Mouse (Mus musculus): ENCODE measurements around the gene Gm28038. TPM values are rescaled to one million over a fixed set of nuclear protein-coding genes. Genes with fewer than 3 reads are reported as not detected.

Gene Gm28038
- polyA plus RNA-seq, 2 experiments from 2014 or later: 2.4 TPM; not detected in 1

DNA sequence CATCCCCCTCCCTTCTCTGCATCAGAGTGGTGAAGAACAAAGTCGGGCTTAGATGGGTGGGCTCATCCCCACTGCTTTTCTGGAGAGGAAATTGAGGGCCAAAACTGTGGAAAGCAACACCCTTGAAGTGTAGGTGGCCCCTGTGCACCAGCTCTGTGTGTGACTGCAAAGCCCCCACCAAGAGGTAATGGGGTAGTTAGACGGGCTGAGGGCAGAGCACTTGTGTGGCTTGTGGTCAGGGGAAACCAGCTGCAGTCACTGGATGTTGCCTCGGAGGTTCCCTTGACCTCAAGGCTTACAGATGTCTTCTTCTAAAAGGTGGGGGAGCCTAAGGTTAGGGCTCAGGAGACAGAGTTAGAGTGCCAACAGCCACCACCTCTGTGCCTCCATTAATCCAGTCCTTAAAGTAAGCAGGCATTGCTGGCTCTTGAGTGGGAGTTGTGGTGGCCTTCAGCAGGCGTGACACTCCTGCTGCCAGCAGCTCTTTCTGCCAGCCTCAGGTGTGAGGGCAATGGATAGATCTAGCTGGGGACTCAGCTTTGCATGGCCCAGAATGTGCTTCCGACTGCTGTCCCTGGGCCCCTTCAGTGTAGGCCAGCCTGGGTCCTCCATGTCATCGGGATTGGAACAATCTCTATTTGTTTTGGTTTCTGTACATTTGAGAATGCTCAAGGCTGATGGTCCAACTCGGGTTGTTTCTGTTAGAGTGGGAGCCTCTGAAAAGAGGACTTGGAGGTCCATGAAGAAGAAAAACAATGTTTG lies 23.0 kb upstream of the Gm28038 start:
- ATAC-seq: no peak

DNA sequence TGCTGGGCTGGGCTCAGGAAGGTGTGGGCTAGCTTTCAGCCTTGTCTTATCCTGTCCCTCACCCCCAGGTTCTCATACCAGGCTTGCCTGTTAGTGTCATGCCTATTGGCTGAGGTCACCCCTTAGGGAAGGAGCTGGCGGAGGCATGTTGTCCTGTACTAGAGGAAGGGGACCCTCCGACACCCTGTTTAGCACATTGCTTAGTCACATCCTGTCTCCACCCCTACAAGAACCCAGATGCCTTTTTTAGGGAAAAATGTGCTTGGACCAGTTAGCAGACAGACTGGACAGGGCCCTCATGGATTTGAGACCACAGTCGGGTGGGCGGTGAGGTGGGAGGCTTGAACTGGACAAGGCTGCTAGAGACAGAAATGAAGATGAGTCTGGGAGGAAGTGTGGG lies 22.2 kb upstream of the Gm28038 start:
- peak; percentile 52 for ATAC-seq

DNA sequence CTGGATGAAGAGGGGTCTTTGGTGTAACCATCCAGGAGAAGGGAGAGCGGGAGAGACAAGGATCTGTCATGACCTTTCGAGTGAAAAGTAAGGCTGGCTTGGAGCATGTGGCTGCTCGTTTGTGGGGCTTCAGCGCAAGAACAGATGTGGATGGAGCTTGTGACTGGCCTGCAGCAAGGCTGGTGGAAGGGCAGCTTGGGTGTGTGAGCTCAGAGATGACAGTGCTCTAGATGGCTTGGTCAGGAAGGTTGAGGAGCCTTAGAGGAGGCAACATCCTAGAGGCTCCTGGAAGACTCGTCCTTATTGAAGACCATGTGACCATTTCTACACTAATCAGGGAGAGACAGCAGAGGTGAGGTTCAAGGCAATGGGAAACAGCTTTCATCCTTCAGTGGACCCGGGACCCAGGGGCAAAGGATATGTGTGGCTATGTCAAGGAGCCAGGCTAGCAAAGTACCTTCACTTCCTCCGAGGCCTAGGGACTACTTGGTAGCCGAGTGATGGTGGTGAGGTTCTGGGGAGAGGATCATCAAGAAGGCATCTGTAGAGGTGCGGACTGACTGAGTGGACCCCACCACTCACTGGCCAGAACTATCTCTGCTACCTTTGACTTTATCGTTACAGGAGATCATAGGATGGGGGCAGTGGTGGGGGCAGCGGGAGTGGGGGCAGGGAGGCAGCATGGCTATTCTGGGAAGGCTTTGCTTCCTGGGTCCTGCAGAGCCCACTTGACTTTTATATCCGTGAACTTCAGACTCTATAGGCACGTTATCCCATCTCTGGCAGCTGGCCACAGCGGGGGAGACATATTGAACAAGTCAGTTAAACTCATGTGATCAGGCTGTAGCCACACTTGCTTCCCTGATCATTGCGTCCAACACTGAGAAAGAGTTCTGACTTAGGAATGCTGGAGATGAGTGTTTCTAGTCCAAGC lies 21.4 kb upstream of the Gm28038 start:
- ATAC-seq: no peak

DNA sequence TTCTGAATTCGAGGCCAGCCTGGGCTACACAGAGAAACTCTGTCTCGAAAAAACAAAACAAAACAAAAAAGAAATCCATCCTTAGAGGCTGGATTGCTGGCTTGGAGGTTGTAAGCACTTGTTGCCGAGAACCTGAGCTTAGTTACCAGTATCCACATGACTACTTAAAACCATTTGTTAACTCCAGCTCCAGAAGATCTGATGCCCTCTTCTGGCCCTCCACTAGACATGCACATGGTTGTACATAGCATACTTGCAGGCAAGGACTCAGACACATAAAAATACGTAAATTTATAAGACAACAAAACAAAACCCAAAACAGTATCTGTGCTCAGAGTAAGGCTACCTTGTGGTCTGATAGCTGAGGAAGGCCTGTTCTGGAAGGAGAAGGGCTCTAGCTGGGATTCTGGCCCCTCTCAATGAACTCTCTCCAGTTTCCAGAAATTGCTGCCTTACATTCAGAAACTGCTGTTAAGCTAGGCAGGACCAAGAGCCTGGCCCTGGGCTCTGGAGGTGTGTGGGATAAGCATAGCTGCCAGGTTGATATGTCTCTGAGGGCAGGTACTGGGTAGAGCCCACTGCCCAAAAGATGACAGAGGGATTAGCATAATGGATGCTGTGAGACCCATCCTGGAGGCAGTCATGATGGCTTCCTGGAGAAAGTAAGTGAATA lies 19.6 kb upstream of the Gm28038 start:
- no peak for ATAC-seq

DNA sequence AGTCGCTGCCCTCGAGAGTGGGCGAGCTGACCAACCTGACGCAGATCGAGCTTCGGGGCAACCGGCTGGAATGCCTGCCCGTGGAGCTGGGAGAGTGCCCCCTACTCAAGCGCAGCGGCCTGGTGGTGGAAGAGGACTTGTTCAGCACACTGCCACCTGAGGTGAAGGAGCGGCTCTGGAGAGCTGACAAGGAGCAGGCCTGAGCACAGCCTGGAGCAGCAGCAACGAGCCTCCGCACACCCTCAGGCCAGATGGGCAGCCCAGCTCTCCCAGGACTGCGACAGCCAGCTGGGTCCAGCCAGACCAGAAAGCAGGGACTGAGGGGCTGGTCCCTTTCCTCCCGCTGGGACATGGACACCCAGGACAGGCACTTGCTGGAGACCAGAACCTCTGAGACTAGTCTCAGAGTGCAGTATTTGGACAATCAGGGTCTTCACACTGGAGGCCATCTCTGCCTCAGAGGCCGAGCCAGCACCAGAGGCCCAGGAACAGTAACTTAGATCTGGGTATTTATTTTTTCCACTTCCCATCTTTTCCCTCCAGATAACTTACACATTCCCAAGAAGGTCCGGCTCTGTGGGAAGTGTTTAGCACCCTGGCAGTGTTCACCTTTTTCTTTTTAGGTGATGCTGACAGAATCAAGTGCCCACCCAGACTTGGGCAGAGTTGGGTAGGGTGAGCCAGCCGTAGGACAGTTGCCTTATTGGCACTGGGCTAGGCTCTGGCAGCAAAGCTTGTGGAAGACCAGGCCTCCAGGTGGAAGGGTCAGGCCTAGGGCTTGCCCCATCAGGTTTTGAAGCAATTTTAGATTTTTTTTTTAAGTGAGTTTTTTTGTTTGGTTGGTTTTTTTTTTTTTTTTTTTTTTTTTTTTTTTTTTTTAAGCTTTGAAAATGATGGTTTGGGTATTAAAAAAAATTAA lies 18.7 kb upstream of the Gm28038 start:
- ATAC-seq: no peak

DNA sequence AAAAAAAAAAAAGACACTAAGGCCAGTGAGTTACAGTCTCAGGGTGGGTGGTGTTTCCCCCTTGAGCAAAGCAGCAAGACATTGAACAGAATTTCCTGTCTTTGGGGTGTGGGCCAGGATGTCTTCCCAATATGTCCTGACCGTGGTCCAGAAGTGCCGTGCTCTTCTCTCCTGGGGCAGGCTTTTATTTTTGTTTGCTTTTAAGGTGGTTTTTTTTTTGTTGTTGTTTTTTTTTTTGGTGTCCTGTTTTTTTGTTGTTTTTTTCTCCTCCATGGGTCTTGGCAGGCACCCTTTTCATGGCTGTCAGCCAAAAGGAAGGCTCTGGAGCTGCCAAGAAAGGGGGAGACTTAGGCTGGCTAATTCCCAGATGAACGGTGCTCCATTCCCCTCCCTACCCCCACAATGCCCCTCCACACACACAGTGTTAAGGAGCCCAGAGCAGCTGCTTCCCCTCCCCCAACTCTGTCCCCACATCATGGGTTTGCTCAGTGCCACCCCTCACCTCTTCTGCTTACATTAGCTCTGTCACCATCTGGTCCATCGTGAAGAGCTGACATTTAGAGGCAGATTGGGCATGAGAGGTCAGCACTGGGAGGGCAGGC lies 17.9 kb upstream of the Gm28038 start:
- no peak for ATAC-seq

DNA sequence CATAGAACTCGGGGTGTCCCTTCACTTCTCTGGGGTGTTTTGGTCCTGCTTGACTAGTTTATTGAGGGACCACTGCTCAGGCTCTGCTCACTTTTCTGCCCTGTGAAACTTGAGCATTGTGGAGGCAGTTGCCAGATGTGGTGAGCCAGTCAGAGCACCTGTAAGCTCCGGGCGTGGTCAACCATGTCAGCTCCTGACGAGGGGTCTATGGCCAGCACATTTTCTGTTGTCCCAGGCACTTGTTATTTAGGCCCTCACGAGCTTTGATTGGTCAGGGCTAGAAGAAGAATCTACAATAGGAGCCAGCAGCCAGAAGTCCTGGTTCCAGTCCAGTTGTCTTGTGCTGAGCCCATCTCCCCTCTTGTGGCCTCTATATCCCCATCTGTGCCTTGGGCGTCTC lies 17.0 kb upstream of the Gm28038 start:
- ATAC-seq: no peak

DNA sequence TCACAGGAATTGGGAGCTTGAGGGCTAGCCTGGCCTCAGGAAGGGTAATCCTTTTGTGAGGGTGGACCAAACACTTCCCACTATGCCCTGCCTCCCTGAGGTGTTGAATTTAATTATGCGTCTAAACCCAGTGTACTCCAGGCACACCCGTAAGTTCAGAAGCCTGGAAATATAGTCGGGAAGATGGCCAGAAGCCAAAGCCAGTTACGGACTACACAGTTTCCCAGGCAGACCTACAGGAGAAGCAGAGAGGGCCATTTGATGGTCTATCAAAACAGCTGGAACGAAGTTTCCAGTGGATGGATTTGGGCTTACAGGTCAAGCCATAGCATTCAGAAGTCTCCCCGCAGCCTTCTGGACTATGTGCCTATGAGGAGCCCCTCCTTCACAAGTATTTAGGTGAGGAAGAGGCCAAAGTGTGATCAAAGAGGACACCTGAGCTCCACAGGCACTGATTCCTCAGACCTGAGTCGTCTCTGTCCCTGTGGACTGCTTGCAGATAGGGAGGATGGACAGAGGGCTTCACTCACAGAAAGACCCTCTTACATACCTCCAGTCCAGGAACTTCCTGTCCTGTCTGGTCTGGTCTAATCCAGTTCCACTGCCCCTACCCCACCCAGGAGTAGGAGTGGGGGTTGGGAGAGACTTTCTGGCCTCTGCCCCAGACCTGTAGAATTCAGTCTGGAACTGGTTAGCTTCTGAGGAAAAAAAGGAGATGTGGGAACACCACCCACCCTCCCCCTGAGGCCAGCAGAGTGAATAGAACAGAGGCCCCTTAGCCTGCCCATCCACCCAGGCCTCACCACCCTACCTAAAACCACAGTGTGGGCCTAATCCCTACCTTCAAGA lies 15.9 kb upstream of the Gm28038 start:
- no peak for ATAC-seq

DNA sequence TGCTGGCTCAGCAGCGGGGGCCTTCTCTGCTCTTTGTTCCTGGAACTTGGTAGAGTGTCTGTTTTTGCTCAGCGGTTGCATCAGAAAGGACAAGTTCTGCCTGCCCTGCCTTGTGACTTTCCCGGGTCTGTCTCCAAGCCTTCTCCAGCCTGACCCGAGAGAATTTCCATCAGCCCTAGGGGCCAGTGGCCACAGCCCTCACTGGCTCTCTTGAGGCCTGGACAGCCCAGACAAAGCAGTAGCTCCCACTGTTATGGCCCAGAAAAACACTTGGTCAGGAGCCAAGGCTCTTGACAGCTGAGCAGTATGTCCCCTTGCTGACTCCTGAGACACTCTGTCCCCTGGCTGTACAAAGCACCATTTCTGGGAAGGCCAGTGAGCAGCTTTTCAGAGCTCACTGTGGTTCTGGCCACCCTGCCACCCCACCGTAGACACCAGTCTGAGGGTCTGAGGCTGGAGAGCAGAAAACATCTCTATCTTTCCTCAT lies 15.0 kb upstream of the Gm28038 start, which contains the start of gene Phyhd1:
TSS of gene Phyhd1 (plus strand) at position 437 of the 487 bp plus-strand sequence.
- ATAC-seq: no peak

DNA sequence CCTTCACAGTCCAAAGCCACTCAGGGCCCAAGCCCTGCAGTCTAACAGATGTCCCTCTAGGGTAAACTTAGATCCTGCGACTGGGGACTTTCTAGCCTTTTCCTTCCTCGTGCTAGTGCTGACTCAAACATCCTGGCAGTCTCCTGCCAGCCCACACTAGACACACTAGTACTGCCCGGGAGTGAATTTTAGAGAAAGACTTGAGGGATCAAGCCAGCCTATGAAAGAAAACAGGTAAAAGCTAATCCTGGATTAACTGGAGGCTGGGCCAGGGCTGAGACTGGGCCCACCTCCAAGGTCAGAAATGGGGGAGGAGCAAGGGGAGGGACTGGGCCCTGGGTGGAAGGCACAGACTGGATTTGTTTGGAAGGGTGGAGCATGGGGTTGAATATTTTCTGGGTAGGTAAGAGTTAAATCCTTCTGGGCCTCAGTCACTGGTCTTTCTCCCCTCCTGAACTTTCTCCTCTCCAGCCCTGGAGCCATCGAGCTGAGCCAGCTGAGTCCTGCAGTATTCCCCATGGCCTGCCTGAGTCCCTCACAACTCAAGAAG lies 14.4 kb upstream of the Gm28038 start:
- ATAC-seq: no peak

DNA sequence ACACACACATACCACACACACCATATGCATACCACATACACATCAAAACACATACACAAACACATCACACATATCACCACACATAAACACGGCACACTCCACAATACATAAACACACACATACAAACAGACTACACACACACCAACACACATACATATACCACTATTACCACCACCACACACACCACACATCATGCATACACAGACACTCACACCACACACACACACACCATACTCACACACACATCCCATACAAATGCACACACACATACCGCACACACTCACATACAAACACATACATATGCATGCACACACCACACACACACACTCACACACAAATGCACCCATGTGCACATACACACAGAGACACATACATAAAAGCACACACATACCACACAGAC lies 13.4 kb upstream of the Gm28038 start:
- no peak for ATAC-seq

DNA sequence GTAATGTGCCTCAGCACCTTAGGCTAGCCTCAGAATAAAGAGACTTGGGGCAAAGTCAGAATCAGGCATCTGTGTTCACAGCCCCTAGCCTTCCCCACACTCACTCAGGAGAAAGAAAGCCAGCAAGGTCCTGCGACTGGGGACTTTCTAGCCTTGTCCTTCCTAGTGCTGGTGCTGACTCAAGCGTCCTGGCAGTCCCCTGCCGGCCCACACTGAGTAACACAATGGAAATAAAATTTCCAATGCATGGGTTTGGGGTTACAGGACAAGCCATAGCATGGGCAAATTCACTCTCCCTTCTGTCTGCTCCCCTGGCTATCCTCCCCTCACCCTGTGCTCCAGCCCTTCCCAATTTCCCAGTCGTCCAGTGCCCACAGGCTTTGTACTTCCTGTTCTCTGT lies 12.5 kb upstream of the Gm28038 start:
- ATAC-seq: no peak

DNA sequence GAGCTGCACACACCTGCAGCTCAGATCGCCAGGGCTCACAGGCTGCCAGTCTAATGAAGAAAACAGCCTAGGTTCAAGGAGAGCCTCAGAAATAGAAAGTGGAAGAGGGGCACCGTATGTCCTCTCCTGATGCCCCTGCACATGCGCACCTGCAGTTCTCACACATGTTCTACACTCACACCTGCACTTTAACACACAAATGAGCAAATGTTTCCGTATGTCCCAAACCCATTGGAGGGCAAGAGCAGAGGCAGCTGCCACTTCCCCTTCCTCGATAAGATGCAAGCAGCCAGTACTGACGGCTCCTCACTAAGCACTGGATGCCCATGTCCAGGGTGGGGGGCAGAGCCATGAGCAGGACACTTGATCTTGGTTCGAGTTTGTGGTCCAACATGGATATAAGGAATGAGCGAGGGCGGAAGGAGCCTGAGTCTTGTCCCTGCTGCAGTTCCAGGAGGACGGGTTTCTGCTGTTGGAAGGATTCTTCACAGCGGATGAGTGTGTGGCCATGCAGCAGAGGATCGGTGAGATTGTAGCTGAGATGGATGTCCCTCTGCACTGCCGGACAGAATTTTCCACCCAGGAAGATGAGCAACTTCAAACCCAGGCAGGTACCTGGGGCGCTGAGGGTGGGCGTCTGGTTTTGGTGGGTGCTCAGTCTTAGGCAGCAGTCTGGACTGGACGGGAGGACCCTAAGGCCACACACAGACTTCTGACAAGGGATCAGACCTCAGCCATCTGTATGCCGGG lies 11.4 kb upstream of the Gm28038 start:
- ATAC-seq: no peak

DNA sequence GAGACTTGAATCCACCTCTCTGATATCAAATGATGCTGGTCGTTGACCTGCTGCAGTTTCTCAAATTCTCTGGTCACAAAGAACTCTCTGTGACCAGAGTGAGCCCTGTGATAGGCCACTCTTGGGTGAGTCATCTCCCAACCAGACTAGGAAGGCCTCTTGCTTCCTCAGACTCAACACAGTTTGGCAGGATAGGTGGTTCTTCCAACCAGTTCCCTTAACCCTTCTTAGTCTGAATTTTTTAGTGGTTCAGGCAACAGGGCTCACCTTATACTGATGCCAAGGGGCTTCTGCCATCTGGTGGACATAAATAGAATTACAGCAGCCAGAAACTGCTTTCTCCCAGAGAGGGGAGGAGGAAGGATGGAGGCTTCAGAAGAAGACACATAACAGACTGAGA lies 10.7 kb upstream of the Gm28038 start:
- ATAC-seq: peak; percentile 95

DNA sequence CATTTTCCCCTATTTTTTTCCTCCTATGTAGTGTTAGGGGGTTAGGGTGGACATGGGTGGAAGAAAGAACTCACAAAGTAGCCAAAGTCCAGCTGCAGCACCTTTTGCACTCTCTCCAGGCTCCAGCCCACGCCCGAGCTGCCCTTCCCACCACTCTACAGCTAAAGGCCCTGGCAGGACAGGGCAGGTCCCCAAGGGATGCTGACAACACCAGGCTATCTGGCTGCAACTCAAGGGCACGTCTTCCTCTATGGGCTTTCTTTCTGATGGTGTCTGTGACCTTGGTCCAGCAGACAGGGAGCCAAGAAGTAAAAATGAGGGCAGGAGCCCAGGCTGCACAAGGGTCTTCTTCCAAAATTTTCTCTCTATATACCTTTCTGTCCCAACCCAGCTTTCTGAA lies 808 bp downstream of the Gm28038 start:
- no peak for ATAC-seq

DNA sequence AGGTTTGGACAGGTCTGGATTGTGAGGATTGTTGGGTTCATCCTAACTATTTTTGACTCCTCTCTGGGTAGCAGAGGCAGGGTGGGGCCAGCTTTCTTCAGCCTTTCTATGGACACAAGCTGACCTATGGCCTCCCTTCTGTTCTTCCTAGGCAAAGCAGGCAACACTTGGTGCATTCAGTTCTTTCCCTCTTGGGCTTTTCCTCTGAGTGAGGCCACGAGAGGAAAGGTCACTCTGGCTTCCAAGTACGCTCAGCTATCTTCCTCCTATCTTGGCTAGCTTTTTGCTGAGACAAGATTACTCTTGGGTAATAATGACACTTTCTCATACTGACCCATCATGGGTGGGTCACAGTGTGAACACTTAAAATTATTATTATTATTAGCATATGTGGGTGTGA lies 2.4 kb downstream of the Gm28038 start:
- ATAC-seq: no peak

DNA sequence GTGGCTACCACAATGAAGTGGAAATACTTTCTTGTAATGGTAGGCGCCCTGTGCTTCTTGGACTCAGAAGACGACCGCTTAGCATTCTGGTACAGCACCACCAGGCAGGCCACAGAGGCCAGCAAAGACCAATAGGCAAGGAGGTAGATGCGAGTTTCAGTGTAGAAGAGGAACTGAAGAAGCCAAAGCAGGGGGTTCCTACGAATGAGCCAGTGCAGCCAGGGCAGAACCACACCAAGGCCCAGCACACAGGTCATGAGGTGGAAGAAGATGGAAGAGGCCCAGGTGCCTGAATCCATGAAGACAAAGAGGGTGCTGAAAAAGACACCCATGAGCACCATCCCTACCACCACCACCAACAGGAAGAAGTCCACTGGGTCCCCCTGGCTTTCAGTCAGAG lies 4.2 kb downstream of the Gm28038 start:
- no peak for ATAC-seq

DNA sequence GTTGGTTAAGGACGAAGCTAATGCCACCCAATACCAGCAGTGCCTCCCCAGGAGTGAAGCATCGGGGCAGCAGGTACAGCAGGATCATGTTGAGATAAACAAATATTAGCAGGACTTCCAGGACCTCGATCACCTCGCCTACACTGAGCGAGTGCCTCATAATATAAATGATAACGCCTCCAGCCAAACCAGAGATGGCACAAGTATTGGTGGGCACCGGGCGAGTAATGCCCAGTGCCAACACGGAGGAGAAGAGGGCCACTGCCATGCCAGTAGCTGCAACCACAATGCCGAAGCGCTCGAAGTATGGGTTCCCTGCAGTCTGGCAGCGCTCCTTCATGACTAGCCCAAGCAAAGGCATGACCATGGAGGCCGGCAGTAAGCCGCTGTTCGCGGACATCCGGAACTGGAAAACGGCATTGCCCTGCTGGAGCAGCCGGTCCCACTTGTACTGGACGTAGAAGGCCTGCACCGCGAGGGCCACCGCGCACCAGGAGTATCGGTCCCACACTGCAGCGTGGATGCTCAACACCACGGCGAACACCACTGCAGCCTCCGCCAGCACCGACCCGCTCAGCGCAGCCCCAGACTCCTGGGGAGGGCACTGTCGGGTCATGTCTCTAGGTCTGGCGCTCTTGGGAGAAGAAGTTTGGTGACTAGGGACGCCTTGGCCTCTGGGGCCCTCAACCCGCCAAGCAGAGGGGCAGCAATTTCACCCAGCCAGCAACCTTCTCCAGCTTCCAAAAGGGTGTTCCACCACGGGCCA lies 4.8 kb downstream of the Gm28038 start:
- ATAC-seq: peak; percentile 20
